Mouse (Mus musculus) Patski (cell line): ENCODE measurements around the gene Slc38a6. TPM values are rescaled to one million over a fixed set of nuclear protein-coding genes. Genes with fewer than 3 reads are reported as not detected.

Experiments
- ATAC-seq: fragments of 100-300 bp; one replicate; pipeline ENCODE4 v1.8.0; 2021
- CTCF ChIA-PET: fragments of 350-600 bp; sonication (Branson Sonifier 250); formaldehyde crosslinking; loops from one replicate; lab custom pipeline; 2022; ENCODE audit warnings: inconsistent platforms; lab: Charles Lee
- POLR2A ChIA-PET: fragments of 350-600 bp; sonication (Branson Sonifier 250); formaldehyde crosslinking; loops from one replicate; lab custom pipeline; 2022; ENCODE audit warnings: antibody characterized with exemption, inconsistent platforms; lab: Charles Lee
- DNase-seq: peaks from one replicate; pipeline ENCODE4 v3.0.0-alpha.2; 2011; ENCODE audit warnings: low read depth, low spot score
- H3K27me3 ChIP-seq: fragments of 371-371 bp; one replicate; pipeline ENCODE4 v1.5.1; 2021
- CTCF ChIP-seq: fragments of 100-300 bp; IDR thresholded peaks from one replicate; pipeline ENCODE4 v1.5.1; 2021
- in situ Hi-C: fragments of 300-500 bp; cut with MboI; formaldehyde crosslinking; loops from 3 replicates; pipeline ENCODE4 v1.11.1; 2018; ENCODE audit warnings: low pct_unique_long_range_greater_than_20kb, mixed read lengths
- polyA plus RNA-seq: library from polyadenylated mRNA; unstranded; gene quantifications from one replicate; pipeline ENCODE4 v1.2.3, GENCODE M21; 2021

Gene Slc38a6
- polyA plus RNA-seq, 1 experiment from 2014 or later: 17.1 TPM

DNA sequence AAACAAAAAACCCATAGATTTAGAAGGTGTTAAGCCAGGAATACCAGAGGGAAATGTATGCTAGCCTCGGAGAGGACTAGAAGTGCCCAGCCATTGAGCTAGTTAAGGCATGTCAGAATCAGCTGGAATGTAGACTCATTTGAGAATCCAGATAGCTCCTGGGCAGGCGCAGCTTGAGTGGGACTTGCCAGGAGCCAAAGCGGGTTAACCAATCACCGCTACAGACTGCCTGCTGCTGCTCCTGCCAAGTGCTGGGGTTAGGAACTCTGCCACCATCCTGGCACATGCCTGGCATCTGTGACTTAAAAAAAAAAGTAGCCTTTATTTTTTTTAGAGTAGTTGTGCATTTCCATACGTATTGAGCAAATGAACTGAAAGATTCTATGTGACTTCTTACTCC is 66.8 kb downstream of the Slc38a6 start:
- TF ChIP-seq CTCF: no peak
- CTCF ChIA-PET: no interaction called here
- in situ Hi-C loops: no loop called here
- no peak for DNase-seq
- H3K27me3 ChIP-seq: no peaks in the 10 kb centered on the region
- no peak for ATAC-seq
- POLR2A ChIA-PET: no interaction called here

DNA sequence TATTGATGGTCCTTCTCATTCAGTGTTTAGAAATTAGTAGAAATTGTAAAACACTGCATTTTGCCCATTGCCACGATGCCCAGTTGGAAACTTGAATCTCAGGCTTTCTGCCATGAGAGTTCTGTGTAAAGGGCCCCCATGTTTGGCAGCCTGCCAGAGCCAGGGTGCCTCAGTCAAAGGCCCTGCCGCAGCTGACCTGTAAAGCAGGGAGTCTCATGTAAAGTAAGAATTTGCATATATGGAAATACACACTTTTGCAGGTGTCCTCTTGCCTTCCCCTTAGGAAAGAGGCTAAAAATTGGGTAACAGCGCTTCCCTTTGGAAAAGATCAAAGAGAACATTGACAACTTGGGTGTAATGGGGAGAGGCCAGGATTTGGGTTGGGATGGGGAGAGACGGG is 67.9 kb downstream of the Slc38a6 start:
- no peak for DNase-seq
- no peak for ATAC-seq
- ChIA-PET CTCF (no interaction called here), POLR2A (interaction anchor here (0.6 kb wide), 1 partner anchor 92 kb away, joined by 3 read pairs; no protein-coding TSS in a partner anchor)
- in situ Hi-C loops: no loop called here
- H3K27me3 ChIP-seq: no peaks in the 10 kb centered on the region
- no peak for TF ChIP-seq CTCF

DNA sequence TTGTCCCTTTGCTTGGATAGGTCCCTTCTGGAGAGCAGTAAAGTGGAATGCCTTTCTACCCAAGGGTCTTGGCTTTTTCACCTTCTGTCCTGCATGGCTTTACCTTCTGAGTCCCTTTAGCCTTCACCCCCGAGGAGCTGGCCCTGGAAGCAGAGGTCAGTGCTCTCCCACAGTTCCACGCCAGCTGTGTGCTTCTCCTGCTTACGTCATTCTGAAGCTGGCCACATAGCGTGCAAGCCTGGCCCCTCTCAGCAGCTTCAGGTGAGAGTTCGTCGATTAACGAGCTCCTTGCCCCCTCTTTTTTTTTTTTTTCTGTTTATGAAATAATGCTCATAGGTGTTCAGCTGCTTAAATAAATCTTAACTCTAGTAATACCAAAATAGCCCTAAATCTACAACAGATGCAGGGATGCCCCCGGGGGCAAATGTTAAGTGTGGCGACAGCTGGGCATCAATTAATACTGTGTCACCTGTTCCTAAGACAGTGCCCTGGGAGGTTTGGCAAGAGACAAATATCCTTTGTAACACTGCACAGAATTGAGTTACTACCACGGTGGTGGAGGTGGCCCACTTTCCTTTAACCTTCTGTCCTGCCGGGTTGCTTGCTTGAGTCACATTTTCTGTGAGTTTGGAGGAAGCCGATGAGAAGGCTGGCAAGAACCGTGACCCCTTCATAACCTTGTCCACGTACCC is 68.7 kb downstream of the Slc38a6 start:
- ATAC-seq (no peak), DNase-seq (no peak)
- in situ Hi-C loops: no loop called here
- H3K27me3 ChIP-seq: no peaks in the 10 kb centered on the region
- ChIA-PET POLR2A (interaction anchor here (0.6 kb wide), 1 partner anchor 91 kb away, joined by 3 read pairs; no protein-coding TSS in a partner anchor), CTCF (interaction anchor here (1.0 kb wide), 1 partner anchor 9 kb away, joined by 3 read pairs; no protein-coding TSS in a partner anchor)
- no peak for TF ChIP-seq CTCF

- no peaks in the 10 kb centered on the region for H3K27me3 ChIP-seq
- no peak for TF ChIP-seq CTCF
- DNase-seq: no peak
- POLR2A ChIA-PET: no interaction called here
- CTCF ChIA-PET: no interaction called here
- ATAC-seq: no peak
- in situ Hi-C loops: no loop called here
Measured at GRCm38 (mm10) chr12:73356696-73357095, 70.1 kb downstream of the Slc38a6 start.

GRCm38 (mm10) chr12:73357311-73357710 is 70.7 kb downstream of the Slc38a6 start:
- no peak for ATAC-seq

GRCm38 (mm10) chr12:73357736-73358135 is 71.2 kb downstream of the Slc38a6 start:
- in situ Hi-C loops: no loop called here
- no peak for DNase-seq
- no peaks in the 10 kb centered on the region for H3K27me3 ChIP-seq
- ATAC-seq: no peak
- CTCF ChIA-PET: no interaction called here
- no peak for TF ChIP-seq CTCF
- POLR2A ChIA-PET: no interaction called here

More at GRCm38 (mm10) chr12:73357311-73357710, 70.7 kb downstream of the Slc38a6 start:
- TF ChIP-seq CTCF: no peak
- DNase-seq: no peak
- ChIA-PET CTCF (no interaction called here), POLR2A (no interaction called here)
- no peaks in the 10 kb centered on the region for H3K27me3 ChIP-seq
- in situ Hi-C loops: no loop called here

- ATAC-seq (no peak), DNase-seq (no peak)
- in situ Hi-C loops: no loop called here
- H3K27me3 ChIP-seq: no peaks in the 10 kb centered on the region
- no peak for TF ChIP-seq CTCF
- ChIA-PET POLR2A (no interaction called here), CTCF (no interaction called here)
Measured at GRCm38 (mm10) chr12:73358640-73359039, 72.1 kb downstream of the Slc38a6 start.

- CTCF ChIA-PET: interaction anchor here (0.9 kb wide), 1 partner anchor 9 kb away, joined by 3 read pairs; no protein-coding TSS in a partner anchor
Measured at GRCm38 (mm10) chr12:73359520-73359919, 72.9 kb downstream of the Slc38a6 start.

DNA sequence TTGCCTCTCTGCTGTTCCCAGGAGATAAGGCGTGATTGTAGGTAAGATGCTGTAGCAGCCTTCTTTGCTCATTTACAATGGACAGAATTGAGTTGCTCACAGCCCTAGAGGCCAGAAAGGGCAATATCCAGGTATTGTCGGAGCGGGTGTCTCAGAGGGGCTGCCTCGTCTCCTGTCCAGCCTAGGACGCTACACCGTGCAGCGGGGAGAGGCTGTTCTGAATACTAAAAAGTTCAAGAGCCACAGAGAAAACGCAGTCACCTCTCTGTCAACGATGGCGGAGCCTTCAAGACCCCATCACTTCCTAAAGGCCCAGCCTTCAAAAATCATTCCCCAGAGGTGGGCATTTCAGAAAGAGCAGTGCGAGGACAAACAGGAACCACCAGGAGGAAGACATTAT is 74.6 kb downstream of the Slc38a6 start:
- ATAC-seq: no peak
- CTCF ChIA-PET: no interaction called here
- POLR2A ChIA-PET: no interaction called here
- DNase-seq: no peak
- TF ChIP-seq CTCF: no peak
- in situ Hi-C loops: no loop called here
- H3K27me3 ChIP-seq: no peaks in the 10 kb centered on the region

More at GRCm38 (mm10) chr12:73359520-73359919, 72.9 kb downstream of the Slc38a6 start:
- no peaks in the 10 kb centered on the region for H3K27me3 ChIP-seq
- ATAC-seq (no peak), DNase-seq (no peak)
- POLR2A ChIA-PET: no interaction called here
- in situ Hi-C loops: no loop called here
- TF ChIP-seq CTCF: no peak

DNA sequence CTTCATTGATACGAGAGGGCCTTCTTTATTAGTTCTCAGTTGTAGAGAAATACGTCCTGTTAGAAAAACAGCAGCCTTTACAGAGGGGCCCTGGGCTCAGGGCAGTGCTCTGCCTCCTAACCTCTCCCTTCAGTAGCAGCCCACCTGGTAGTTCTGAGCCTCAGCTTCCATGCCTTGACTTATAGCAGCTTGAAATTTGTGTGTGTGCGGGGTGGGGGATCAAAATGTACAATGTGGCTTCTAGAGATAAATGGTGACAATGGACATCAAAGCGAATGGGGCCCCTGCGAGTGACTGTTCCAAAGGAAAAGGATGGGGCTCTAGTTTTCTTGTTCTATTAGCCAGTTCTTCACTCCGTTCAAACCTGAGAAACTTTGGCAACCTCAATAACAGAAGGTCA is 76.8 kb downstream of the Slc38a6 start:
- ATAC-seq: no peak
- in situ Hi-C loops: no loop called here
- ChIA-PET CTCF (no interaction called here), POLR2A (no interaction called here)
- TF ChIP-seq CTCF: no peak
- H3K27me3 ChIP-seq: no peaks in the 10 kb centered on the region
- no peak for DNase-seq

DNA sequence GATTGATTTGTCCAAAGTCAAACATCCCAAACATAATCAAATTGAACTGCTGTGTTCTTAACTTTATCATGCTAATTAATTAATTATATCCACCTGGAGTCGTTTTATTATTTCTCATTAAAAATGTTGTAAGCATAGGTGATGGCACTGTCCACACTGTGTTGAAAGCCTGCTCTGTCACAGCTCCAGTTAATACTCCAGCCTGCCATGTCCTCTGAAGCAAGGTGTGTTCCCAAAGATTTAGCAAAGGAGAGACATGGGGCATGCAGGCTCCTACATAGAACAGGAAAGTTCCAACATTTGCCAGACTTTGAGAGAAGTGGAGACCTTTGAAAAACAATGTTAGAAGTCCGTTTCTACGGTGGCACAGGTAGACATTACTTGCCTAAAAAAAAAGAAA is 77.4 kb downstream of the Slc38a6 start:
- no peak for TF ChIP-seq CTCF
- in situ Hi-C loops: no loop called here
- H3K27me3 ChIP-seq: no peaks in the 10 kb centered on the region
- POLR2A ChIA-PET: no interaction called here
- DNase-seq (no peak), ATAC-seq (no peak)
- CTCF ChIA-PET: interaction anchor here (0.6 kb wide), 1 partner anchor 10 kb away, joined by 3 read pairs; no protein-coding TSS in a partner anchor

DNA sequence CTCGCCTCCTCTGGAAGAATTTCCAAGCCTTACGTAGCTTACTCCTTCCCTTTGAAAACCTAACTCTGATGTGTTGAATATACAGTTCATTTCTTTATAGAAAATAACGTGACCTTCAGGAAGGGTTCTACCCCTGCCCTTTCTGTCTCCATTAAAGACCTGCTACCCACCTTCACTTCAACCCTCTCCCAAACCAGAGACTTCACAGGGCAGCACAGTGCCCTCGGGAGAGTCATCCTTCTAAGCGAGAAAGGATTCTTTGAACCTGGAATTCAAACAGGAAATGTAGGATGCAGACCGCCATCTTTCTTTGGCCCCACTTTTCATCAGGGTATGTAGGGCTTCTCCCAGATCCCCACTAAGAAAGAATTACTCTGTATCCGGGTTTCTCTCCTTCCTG is 80.0 kb downstream of the Slc38a6 start:
- ChIA-PET CTCF (no interaction called here), POLR2A (no interaction called here)
- ATAC-seq (no peak), DNase-seq (no peak)
- in situ Hi-C loops: no loop called here
- no peaks in the 10 kb centered on the region for H3K27me3 ChIP-seq
- no peak for TF ChIP-seq CTCF
